Mouse (Mus musculus): ENCODE results near the gene Bcl2.

Bcl2 gene

DNA sequence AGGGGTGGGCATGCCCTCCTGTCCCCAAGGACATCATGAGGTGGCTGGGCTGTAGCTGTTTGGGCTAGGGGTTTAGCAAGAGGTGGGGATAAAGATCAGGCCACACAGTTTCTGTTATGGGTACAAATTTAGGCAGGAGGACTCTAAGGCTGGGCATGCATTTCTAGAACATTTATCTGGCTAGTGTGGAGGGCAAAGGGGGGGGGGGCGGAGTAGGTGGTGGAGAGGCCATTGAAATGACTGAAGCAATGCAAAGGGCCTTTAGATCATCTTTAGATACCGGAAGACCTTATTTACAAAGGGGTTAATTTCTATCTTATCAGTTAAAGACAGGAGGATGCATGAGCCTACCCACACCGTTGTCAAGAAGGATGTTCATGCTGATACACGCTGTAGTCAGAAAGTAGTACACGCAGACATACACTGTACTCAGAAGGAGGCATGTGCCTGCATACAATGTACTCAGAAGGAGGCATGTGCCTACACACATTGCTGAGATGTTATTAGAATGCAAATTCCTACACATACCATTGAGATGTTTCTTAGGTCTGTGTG, 55.7 kb downstream of the Bcl2 start:
- DNase-seq = no peak

DNA sequence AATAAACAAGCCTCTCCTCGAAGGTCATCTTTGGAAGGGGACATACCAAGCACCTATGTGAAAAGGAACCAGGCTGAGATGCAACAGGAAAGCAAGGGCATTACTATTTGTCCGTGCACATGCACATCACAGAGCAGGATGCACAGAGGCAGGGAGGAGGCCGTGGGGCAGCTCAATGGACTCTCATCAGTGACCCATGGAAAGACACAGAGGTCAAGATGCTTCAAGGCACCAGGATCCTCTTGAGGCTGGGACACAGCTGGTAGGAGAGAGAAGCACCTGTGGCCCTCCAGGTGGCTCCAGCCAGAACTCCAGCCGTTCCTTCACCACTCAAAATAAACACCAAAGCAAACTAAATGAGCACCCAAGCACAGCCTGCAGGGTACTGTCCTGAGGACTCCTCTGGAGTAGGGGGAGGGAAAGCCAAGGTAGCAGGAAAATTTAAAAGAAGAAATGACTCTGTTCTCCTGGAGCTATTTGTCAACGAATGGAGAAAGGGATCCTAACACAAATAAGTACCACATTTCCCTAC, 57.8 kb downstream of the Bcl2 start:
- no peak for DNase-seq

DNA sequence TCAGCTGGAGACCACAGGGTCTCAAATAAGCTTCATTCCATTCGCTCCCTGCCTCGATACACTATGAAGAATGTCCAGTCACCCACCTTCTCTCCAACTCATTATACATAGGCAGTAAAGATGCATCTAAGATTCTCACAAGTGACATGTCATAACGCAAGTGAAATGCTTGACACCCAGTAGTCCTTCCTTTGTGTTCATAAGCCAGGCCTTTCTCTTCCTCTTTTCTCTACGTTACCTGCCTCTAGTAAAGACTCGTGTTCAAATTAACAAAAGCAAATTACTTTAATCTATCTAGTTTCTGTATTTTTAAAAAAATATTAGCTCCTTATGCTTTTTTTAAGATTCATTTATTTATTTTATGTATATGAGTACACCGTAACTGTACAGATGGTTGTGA, 59.8 kb downstream of the Bcl2 start:
- no peak for DNase-seq

DNA sequence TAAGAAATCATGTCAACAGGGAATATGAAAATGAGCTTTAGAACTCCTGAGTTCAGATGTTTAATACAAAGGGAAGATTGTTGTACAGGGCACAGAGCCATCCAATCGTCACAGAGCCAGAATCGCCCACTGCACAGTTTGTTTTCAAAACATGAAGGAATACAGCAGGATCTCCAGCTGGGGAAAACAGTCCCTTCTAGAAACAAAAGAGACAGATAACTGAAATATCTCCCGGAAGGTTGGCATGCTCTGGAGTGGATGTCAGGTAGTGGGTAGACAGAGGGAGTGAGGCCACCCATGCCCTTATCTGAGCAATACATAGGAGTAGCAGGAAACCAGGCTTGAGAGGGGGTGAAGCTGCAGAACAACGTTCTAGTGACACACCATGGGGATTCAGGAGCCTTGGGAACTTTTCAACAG, 60.6 kb downstream of the Bcl2 start:
- no peak for DNase-seq

DNA sequence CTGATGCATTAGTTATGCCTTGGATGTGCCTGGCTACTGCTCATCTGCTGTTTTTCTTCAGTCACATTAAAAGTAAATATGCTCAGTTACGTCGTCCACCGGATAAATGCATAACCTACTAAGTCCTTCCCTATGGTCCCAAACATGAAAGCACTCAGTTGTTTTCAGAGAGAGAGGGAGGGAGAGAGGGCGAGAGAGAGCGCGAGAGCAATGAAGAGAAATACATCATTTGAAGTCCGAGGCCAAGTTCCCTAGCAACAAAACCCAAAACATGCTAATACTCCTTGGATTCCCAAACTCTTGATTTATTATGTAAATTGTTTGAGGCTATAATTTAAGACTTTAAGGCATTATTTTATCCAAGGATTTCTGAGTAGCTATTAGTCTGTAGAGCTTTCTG, 62.9 kb downstream of the Bcl2 start:
- DNase-seq = no peak

DNA sequence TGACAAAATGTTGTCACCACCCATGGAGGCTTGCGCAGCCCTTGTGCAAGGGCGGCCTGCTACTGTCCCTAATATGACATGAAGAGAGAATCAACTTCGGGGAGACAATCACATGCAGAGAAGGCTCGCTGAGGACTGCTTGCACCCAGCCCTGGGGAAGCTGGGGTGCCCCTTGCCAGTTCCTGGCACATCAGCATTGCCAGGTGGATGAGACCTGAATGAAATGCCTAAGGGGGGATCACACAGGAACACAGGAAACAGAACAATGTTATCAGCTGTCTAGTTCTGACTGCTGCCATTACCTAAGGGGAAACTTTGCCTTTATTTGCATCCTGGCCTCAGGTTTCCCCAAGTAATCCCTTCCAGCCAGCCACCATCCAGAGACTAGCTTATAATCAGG, 63.6 kb downstream of the Bcl2 start:
- no peak for DNase-seq

DNA sequence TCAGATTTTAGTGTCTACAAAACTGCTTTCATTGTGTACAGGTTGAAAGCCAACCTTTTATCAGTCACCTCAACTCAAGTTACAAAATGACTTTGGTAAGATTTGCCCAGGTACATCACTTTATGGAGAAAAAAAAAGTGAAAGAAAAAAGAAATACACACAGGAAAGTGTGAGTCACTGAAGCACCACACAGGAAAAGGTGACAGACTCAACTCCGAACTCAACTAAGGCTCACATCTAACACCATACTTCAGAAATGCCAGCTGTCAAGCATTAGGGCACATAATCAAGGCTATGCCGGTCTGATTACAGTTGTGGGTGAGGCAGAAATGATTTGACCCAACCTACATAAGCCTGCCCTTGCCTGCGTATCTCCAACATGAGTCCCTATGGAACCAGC, 66.7 kb downstream of the Bcl2 start:
- DNase-seq = no peak

DNA sequence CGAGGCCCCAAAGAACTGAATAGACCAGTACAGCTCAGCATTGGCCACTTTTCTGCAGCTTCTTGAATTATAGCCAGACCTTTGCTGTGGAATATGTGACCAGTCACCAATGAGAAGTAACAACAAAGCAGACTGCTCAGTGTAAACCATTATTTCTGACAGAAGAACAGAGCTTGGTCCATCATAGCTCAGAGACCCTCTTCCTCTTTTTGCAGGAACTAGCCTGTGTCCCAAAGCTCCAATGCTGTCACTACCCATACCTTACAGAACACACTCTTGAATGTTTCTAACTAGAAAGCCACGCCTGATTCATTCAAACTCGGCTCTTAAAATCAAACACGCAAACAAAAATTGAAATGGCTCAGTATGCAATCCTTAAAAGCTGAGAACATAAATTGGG, 69.5 kb downstream of the Bcl2 start:
- no peak for DNase-seq

DNA sequence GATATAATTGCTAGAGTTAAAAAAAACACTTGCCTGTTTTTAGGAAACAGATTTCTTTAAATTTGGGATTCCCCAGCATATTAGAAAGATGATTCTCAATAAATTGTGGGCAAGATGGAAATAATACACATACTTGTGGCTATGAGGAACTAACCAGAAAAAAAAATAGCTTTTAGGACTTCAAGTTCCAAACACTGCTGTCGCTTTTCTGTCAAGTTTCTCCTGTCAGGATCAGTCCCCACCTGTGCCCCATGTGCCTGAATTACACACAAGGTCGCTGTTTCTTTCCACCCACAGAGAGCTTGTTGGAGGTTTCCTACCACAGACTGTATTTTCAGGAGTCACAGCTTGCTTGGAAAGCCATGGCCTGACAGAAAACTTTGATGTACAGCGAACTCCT, 70.5 kb downstream of the Bcl2 start:
- no peak for DNase-seq

DNA sequence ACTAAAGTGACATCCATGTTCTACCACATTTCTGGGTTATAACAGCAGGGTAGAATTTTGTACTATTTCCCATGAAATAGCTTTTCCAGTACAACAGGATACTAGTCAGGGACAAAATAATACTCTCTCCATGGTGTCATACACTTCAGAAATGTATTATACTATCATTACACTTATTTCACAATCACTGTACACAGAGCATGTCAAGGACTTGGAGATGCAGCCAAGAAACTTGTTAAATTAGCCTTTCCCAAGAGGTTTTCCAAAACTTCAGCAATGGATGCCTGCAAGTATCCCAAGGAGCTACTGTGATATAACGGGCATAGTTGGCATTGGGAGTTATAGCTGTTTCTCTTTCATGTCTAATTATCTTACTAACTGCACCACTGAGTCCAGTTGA, 73.5 kb downstream of the Bcl2 start:
- no peak for DNase-seq

DNA sequence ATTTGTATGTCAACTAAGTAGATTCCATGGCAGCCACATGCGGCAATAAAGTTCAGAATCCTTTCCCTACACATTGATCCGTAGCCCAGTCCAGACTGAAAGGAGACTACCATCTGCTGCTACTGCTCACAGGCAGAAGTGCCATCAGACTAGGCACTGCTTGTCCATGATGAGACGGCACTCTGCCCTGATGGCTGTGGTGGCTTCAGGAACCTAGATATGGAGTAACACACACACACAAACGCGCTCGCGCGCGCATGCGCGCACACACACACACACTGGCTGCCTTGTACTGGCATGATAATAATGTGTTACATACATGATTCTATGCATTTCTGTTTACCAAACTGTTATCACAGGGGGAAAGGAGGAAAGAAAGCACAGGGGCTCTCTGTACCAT, 76.4 kb downstream of the Bcl2 start:
- no peak for DNase-seq

DNA sequence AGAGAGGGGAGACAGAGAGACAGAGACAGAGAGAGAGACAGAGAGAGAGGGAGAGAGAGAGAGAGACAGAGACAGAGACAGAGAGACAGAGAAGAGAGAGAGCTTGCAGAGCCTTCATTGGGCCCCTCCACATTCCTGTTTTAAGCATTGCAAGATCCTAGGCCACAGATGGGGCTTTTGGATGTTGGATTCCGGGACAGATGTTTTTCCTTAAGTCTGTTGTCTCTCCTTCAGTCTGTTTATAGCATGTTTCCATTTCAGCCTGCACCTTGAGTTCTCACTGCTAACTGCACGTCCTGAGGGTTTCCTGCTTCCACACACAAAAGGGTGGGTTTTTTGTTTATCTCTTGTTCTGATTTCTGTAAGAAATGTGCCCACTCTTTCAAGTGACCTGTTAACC, 77.4 kb downstream of the Bcl2 start:
- no peak for DNase-seq

DNA sequence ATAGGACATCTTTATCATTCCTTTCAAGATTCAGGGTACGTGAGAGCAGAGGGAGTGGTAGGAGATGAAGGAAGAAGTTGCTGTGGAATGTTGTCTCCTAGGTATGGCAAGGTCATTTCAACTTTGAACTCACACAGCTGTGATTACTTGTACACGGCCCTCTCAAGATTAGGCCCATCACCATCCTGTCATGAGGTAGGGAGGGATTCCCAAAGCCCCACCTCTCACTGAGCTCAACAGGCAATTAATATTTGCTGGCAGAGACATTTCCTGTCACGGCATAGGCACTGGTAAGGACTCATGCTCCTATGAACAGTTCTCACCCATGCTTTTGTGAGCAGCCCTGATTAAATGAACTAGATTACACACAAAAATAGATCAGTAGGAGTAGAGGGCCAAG, 80.9 kb downstream of the Bcl2 start:
- no peak for DNase-seq

DNA sequence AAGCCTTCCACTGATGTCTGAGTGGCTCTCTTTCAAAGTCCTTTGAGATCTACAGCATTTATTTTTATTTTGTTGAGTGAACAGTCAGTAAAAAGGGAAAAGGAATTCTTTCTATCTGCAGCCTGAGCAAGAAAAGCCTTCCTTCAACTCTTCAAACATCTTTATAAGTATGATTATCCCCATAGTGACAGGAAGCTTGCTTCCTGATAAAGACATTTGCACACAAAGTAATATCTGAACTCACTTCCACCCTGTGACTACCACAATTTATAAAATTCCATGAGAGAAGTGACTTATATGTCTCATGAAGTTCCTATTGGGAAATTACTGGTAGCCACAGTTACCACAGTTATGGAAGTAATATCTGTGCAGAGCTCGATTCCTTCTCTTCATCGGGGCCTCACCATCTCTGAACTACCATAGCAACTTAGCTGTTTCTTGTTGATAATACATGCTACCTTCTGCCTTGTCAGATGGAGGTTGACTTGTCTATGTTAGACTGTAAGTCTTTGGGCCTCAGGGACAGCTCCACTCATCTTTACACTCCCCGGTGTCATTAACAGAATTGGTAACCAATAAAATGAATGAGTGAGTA, 82.1 kb downstream of the Bcl2 start:
- no peak for DNase-seq

DNA sequence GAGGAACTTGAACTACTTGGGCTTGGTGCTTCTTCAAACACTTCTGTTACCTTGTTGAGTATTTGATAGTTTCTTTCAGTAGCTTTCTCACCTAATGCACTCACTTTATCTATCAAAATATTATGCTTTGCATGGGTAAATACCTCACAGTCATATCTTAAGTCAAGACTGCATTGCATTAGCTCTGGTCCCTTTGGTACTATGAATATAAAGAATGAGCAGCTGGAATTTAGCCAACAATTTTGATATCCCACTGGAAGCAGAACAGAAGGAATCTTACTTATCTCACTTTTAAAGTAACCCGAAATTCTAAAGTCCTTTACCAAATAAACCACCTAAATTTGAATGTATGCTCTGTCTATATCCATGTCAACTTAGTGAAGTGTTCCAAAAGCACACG, 83.1 kb downstream of the Bcl2 start:
- no peak for DNase-seq

DNA sequence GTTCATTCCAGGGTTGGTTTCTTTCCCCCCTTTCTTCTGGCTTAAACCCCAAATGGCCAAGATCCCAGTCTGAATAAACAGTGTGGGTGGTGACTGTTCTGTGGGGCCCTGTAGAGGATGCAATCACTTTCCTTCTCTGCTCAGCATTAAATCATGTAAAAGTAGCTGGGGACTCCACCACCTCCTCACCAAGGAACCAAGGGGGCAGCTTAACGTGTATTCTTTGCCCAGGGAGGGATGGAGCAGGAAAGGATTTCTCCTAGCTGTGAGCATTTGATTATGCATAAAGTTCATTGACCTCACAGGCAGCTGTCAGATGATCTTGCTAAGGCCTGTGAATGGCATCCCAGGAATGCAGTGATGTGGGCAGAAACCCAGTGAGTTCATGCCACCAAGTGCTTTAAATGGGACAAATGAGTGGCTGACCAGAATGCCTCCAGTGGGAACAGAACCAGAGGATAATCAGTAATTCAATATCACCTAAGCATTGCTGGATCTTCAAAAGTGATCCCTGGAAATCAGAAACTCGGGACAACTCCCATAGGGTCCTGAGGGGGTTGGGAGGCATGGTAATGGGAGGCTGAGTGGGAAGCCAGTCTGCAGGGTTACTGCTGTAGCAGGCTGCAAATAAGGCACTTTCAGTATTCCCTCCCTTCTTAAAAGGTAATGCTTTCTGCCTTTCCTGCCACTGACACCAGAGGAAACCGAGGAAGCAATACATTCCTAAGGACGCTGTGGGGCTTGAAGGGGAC, 84.0 kb downstream of the Bcl2 start:
- DNase-seq = peak; percentile 84

DNA sequence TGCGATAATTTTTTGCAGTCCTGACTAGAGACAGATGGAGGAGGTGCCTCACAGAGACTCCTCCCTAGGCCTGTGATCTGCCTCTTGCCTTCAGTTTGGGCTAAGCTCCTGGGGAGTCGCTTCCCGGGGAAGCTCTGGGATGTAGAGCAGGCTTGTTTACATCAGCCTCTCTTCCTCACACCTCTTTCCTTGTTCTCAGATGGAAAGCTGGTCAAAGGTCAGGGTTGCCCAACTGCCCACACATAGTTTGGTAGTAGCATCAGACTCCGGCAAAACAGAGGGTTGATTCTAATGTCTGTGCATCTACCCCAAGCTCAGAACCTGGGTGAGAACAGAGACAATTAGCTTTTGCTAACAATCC, 84.6 kb downstream of the Bcl2 start:
- peak; percentile 62 for DNase-seq

DNA sequence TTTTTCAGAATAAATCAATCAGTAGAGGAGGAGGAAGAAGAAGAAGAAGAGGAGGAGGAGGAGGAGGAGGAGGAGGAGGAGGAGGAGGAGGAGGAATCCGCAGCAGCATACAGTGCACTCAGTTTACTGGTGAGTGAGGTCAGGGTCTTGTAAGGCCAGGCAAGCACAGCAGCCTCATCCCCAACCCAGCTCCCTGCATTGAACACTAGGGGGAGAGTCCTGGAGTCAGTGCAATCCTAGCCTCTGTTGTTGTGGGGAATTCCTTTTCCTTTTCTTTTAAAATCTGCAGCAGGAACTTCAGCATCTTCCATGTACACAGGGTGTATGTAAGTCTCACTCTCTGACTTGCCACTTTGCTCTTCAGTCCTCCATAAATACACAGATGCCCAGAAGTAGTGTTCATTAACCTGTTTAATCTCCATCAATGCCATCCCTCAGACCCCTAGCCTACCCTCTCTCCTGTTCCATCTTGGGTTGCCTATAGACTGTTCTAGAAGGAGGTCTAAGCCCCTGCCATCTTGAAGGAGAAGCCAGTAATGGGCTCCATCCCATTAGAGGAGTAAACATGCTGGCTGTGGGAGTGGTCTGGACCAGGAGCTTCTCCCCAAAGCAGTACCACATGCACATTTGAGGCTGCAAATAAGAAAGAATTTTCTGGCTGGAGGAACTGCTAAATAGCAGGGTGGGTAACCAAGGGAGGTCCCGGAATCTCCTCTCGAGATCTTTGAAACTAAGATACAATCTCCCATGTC, 85.2 kb downstream of the Bcl2 start:
- DNase-seq = peak; percentile 37

DNA sequence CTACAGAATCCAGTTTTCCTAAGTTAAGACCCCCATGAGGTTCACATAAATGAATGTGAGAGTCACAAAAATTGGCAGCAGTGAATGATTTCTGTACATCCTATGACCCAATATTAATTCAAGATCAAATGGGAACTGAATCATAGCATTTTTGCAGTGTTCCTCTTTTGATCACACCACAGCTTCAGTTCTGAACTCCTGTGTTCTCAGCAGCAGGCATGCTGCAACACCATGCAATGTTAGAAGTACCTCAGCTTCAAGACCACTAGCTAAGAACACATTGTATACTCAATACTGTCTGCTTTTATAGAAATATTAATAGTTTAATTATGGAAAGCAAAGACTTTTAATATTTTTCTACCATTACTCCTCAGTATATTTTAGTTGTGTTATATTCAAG, 85.8 kb downstream of the Bcl2 start:
- no peak for DNase-seq

DNA sequence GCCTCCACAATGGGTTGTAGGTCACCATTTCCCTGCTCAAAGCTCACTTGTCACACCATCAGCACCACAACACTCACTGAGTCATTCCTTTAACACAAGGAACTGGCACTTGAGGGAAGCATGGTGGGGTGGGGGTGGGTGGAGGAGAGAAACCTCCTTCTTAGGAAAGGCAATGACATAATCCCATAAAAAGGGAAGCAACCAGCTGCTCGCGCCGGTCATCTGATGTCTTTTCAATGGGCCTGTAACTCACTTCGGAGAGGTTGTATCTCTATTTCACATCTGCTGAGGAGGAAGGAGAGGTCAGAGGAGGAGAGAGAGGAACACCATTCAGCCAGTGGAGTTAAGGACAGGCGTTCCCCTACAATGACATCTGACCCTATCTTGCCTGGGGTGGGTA, 86.8 kb downstream of the Bcl2 start:
- DNase-seq = no peak

DNA sequence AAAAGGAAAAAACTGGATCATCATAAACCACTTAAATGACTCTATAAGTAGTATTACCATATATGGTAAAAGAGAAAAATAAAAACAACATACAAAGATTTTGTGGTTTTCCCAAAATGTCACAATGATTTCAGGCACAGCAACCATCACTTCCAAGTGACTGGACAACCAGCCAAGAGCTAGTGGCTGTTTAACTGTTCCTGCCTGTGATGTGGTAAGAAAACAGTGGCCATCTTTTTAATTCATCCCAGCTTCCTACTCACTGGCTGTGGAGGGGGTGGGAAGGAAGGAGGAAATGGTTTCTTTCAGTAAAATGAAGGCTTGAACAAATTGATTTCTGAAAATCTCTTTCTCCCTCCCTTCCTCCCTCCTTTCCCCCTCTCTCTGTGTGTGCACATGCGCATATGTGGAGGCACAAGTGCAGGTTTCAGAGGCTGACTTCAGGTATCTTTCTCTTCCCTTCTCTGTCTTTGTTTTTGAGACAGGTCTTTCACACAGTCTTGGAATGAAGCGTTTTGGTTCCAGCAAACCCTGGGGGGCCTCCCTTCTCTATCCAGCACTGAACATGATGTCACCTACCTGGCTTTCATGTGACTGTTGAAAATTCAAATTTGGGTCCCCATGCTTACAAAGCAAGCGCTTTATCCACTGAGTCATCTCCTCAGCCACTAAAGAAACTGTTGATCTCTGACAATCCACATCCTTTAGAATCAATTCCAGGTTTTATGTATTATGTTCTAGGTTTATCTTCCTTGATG, 93.7 kb downstream of the Bcl2 start:
- DNase-seq = no peak

DNA sequence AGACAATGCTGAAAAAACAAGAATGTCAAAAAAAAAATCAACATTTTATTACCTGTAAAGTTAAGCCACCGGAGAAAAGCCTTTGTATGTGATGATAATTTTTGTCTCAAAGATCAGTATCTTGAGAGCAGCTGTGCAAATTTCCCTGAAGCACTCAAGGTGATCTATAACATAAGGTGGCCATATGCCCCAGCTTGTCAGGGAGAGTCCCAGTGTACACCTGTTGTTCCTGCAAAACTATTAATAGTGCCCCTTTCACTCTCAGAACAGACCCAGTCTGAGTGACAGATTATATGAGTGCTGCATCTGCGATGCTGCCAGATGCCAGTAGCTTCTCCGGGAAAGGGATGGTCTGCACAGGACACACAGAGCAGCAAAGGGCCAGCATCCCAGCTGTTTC, 95.3 kb downstream of the Bcl2 start:
- DNase-seq = no peak

DNA sequence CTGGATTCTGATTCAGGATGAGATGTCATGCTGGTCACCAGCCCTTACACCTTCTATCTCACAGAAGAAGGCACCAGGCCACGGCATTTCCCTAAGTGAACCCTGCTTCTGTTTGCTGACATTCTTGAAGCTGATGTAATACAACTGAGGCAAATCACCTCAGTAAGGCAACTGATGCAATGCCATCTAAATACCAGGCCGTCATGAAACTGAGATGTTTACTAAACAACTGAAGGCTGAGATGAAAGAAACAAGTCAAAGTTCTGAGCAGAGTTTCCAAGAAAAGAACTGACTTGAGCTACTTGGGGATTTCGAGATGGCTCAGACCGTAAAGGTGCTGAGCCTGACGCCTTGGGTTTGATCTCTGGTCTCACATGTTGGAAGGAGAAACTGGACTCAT, 97.1 kb downstream of the Bcl2 start:
- DNase-seq = no peak
